Mouse (Mus musculus) T-cell, adult 2 months (primary cell): ENCODE measurements around the gene Gm34653.
A peak's percentile ranks its signal among the peaks of the same experiment; 100 is the strongest.
"Not testable (repeated sequence)": the region's sequence is repeated elsewhere in the genome, so short reads cannot be mapped to it uniquely, and the experiment has no call there.

Experiments used
- DNase-seq: peaks from one replicate; pipeline ENCODE4 v3.0.0; 2022; ENCODE audit warnings: low spot score

The Gm34653 gene

GRCm38 (mm10) chr2:34832766-34833457 is at the start of gene Gm34653:
Gene Gm34653 (plus strand): TSS chr2:34833007.
- DNase-seq: not testable (repeated sequence)

- DNase-seq: no peak
These were observed 49.5 kb upstream of the Gm34653 start for GRCm38 (mm10) chr2:34783064-34784020.

- peak; percentile 64 for DNase-seq
These were observed 48.7 kb upstream of the Gm34653 start for GRCm38 (mm10) chr2:34784085-34784484.

- peak; percentile 84 for DNase-seq
These were observed 42.5 kb upstream of the Gm34653 start for GRCm38 (mm10) chr2:34790282-34790681.

- not testable (repeated sequence) for DNase-seq
These were observed 40.3 kb upstream of the Gm34653 start for GRCm38 (mm10) chr2:34792543-34792942.

GRCm38 (mm10) chr2:34794511-34794910 is 38.3 kb upstream of the Gm34653 start:
- DNase-seq: no peak

- no peak for DNase-seq
These were observed 37.4 kb upstream of the Gm34653 start for GRCm38 (mm10) chr2:34795426-34795825.

- DNase-seq: peak; percentile 86
These were observed 33.2 kb upstream of the Gm34653 start, which contains the start of gene Rabepk for GRCm38 (mm10) chr2:34799357-34800256. Gene Rabepk (minus strand): TSS chr2:34799912.

- no peak for DNase-seq
These were observed 32.4 kb upstream of the Gm34653 start for GRCm38 (mm10) chr2:34800371-34800770.

- DNase-seq: peak; percentile 98
These were observed 31.0 kb upstream of the Gm34653 start for GRCm38 (mm10) chr2:34801516-34802482.

- peak; percentile 45 for DNase-seq
These were observed 30.1 kb upstream of the Gm34653 start for GRCm38 (mm10) chr2:34802565-34803245.

GRCm38 (mm10) chr2:34803746-34804145 is 29.1 kb upstream of the Gm34653 start:
- DNase-seq: no peak

GRCm38 (mm10) chr2:34804172-34804571 is 28.6 kb upstream of the Gm34653 start:
- DNase-seq: no peak

GRCm38 (mm10) chr2:34804815-34805214 is 28.0 kb upstream of the Gm34653 start:
- DNase-seq: no peak

- DNase-seq: no peak
These were observed 27.4 kb upstream of the Gm34653 start for GRCm38 (mm10) chr2:34805364-34805950.

- DNase-seq: no peak
These were observed 24.8 kb upstream of the Gm34653 start for GRCm38 (mm10) chr2:34808057-34808456.

GRCm38 (mm10) chr2:34809568-34809967 is 23.2 kb upstream of the Gm34653 start:
- no peak for DNase-seq

- DNase-seq: no peak
These were observed 22.0 kb upstream of the Gm34653 start for GRCm38 (mm10) chr2:34810775-34811174.

GRCm38 (mm10) chr2:34812706-34813105 is 20.1 kb upstream of the Gm34653 start:
- DNase-seq: no peak

GRCm38 (mm10) chr2:34815893-34816292 is 16.9 kb upstream of the Gm34653 start:
- DNase-seq: not testable (repeated sequence)
